Mouse (Mus musculus): ENCODE results near the gene Ugt2b36.
"Not testable (repeated sequence)": the region's sequence is repeated elsewhere in the genome, so short reads cannot be mapped to it uniquely, and the experiment has no call there.

Gene Ugt2b36

DNA sequence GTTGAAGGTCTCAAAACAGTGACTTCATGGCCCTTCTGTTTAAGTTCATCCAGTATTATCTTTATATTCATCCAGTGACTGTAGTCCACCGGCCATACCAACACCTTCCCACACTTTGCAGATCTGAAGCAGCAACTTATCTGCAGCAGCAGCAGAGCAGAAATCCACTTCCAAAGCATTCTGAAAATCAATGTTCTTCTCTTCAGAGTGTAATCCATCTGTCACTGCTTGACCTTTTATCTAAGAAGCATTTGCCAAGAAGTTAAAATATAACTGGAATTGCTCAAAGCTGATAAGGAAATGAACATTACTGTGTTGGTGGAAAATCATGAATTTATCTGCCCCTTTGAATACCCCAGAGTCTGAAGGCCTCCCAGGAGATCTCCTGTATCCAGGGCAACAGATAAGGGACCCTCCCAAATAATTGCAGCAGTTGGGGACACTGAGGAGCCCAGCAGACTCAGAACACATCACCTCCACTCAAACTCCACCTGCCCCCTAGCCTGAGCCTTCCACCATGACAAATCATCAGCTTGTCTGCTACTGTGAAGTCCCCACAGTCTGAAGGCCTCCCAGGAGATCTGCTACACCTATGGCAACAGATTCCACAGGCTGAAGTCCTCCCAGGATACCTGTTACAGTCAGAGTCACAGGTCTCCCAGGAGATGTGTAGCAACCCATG is at the start of gene Ugt2b36:
Gene Ugt2b36, minus strand, starts transcription at position 210 of the 682 bp plus-strand sequence.
- TF ChIP-seq GATA4 (IDR thresholded peaks at IDR 0.05; ENCODE audit: insufficient replicate concordance, low read length), result peak; percentile 92

DNA sequence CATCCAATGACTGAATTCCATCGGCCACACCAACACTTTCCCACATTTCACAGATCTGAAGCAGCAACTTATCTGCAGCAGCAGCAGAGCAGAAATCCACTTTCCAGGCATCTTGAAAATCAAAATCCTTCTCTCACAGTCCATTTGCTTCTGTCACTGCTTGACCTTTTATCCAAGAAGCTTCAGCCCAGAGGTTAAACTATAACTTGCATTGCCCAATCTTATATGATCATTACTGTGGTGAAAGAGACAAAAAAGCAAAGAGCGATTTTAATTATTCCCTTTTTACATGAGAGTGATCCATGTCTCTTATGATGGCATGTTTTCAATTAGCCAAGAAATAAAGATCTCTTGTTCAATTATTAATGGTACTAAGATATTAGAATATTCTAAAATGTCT is 47.8 kb upstream of the Ugt2b36 start, which contains the start of gene Ugt2b5:
Gene Ugt2b5, minus strand, starts transcription at position 123 of the 400 bp plus-strand sequence.
- not testable (repeated sequence) for TF ChIP-seq GATA4 (IDR thresholded peaks at IDR 0.05; ENCODE audit: insufficient replicate concordance, low read length)

DNA sequence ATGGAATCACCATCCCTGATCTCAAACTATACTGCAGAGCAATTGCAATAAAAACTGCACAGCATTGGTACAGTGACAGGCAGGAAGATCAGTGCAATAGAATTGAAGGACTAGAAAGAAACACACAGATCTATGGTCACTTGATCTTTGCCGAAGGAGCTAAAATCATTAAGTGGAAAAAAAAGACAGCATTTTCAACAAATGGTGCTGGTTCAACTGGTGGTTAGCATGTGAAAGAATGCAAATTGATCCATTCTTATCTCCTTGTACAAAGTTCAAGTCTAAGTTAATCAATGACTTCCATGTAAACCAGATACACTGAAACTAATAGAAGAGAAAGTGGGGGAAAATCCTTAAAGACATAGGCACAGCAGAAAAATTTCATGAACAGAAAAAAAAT is 11.3 kb upstream of the Ugt2b36 start:
- peak; percentile 87 for TF ChIP-seq GATA4 (IDR thresholded peaks at IDR 0.05; ENCODE audit: insufficient replicate concordance, low read length)

DNA sequence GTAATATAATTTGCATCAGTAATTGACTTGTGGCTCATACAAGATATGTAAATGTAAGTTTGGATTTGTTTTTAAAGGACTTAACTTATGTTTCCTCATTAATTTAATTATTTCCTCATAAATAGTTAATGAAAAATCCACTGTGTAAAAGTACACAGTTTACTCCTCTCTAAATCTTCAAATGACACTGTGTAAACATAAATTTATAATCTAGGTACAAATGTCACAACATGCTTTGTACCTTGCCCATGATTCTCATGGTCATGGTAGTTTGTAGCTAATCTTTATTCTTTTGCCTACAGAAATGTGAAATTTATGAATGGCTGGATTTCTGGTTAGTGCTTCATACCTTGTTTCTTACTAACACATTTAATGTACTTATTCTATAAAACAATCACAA is 1.2 kb downstream of the Ugt2b36 start:
- no peak for TF ChIP-seq GATA4 (IDR thresholded peaks at IDR 0.05; ENCODE audit: insufficient replicate concordance, low read length)

DNA sequence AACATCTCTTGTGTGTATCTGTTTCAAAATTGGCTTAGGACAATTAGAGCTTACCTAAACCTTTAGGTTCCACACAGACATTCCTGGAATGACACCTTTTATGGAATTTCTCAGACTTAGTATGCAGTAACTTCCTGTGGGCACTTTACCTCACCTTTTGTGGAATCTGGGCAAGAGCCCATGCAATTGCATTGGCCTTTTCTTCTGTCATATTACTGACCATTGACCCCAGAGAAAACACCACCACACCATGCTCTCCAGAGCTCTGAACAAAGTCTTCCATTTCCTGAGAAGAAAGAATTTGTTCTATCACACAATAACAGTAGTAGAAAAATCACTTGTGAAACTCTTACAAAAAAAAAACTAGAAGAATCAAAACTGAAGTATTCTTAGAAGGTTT is 3.1 kb downstream of the Ugt2b36 start:
- no peak for TF ChIP-seq GATA4 (IDR thresholded peaks at IDR 0.05; ENCODE audit: insufficient replicate concordance, low read length)

DNA sequence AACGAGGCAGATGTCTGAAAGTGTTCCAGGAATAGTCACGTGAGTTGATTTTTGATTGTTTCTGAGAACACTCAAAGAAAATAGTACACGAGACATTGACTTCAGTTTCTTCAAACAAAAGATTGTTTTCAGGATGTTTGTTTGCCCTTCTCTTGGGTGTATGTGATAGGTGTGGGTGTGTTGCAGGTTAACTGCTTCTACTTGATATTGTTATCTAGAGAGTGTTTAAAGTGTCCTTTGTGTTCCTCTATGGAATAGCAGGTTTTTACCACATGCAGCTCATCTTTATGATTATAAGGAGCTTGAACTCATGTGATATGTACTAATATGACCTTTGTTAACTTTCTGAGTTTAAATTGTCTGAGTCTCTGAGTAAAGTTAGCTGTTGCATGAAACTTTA is 6.1 kb downstream of the Ugt2b36 start:
- no peak for TF ChIP-seq GATA4 (IDR thresholded peaks at IDR 0.05; ENCODE audit: insufficient replicate concordance, low read length)

DNA sequence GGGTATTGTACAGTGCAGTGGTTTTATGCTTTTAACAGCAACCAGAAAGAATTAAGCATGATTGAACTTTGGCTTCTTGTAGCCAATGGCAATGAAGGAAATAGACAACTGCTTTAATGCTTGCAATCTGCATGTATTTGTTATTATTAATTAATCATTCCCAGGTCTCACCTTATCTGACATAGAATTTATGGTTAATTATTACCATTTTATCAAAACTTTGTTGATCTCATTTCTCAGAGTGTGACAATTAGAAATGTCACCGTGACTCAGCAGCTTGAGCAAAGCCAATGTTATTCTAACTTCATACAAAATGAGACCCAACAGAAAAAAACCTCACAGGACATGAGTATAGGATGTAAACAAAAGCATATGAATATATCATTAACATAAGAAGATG is 61.7 kb downstream of the Ugt2b36 start:
- no peak for TF ChIP-seq GATA4 (IDR thresholded peaks at IDR 0.05; ENCODE audit: insufficient replicate concordance, low read length)

DNA sequence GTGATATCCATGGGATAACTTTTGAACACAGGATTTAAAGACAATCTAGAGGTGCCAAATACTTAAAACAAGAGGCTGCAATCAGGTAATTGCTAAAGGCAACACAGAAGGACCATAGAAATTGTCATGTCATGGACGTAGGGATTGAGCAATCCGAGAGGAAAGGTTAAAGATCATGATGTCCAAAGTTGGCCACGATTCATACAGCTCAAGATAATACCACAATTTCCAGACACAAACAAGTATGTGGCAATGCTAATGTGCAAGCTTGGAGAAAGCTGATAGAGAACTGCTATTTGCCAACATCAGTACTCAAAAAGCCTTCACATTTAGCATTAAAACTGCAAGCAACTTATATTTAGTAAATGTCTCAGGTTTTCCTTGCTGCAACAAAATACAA is 65.0 kb downstream of the Ugt2b36 start:
- TF ChIP-seq GATA4 (IDR thresholded peaks at IDR 0.05; ENCODE audit: insufficient replicate concordance, low read length), result peak; percentile 60; the same call in 1 of the 2 replicates

All from liver, adult (tissue).